Mouse (Mus musculus) c-Kit-positive CD71-positive TER-119-positive erythroid progenitor cells, embryonic 14.5 days (primary cell): ENCODE data around the gene Myo15b.

Experiments
- DNase-seq: peaks from one replicate; pipeline ENCODE4 v3.0.0-alpha.2; 2013; ENCODE audit warnings: low spot score

Myo15b gene

DNA sequence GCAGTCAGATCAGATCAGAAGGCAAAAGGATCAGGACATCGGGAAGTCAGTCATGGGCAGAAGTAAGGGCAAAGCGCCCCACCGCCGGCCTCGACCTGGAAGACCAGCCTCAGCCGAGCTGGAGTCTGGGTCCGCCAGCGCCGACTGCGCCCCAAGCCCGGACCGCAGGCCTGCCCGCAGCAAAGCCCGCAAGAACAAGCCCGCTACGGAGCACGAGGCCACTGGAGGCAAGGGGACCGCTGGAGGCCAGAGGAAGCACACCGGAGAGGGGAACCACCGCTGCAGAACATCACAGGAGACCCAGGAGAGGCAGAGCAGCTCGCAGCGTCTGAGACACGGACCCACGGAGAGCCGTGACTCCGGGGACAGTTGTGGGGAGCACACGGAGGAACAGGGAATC lies at the start of gene Myo15b:
Gene Myo15b, plus strand, starts transcription at position 53 of the 400 bp plus-strand sequence.
- DNase-seq, result no peak

DNA sequence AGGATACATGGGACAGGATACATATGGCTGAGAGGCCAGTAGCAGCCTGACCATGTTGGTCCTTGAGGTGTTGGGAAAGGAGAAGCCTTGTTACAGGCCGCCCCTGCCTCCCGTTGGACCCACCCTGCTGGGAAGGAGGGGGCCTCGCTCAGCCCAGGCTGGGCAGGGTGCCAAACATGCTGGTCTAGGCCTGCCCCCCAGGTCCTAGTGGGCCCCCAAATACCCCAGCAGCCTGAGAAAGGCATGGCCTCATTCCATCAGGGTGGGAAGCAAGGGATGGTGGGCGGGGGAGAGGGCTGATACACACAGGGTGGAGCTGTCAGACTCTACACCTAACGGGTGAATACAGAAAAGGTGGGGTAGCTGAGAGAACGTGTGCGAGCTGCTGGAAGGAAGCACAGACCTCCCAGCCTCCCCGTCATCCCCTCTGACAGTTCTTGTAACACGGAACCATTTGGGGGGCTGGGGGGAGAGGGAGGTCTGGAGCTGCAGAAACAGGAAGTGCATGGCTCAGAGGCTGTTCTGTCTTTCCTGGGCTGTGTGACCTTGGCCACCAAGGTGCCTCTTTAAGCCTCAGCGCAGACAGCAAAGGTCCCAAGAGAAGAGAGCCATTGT lies 49.4 kb upstream of the Myo15b start:
- no peak for DNase-seq

- DNase-seq, result no peak
Measured at GRCm38 (mm10) chr11:115809311-115809781, 48.9 kb upstream of the Myo15b start.

DNA sequence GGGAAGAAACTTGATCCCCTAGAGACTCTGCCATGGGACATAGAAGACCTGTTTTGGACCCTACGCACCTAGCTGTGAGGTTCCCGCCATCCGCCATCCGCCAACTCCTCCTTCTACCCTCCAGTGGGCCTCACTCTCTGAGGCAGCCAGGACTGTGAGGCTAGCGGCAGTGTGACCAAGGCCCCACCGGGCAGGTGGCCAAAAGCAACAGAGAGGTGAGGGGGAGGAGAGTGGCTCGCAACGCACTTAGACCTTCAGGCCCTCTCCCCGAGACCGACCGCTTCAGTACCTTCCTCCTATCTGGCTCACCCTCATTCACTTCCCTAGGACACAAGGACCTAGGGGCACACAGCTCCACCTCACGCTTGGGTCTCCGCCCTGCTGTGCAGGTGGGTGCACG lies 47.8 kb upstream of the Myo15b start:
- DNase-seq, result no peak

- no peak for DNase-seq
Measured at GRCm38 (mm10) chr11:115811381-115812093, 46.7 kb upstream of the Myo15b start.

DNA sequence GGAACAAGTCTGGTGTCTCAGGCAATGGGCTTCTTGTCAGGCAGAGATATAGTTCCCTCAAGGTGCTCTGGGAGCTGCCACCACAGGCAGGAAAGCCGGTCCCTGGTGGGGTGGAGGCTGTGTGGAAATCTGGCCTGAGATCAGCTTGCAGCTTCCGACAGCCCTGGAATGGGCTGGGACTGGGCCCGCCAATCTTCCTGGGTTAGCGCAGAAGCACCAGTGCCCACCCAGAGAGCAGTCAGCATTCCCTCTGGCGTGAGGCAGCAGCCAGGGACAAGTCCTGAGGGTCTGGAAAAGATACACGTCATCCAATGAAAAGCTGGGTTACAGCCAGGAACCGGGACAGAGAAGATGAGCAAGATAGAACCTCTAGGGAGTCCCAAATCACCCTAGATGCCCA lies 46.1 kb upstream of the Myo15b start:
- no peak for DNase-seq

GRCm38 (mm10) chr11:115812533-115813420 lies 45.4 kb upstream of the Myo15b start:
- DNase-seq, result peak; percentile 30

DNA sequence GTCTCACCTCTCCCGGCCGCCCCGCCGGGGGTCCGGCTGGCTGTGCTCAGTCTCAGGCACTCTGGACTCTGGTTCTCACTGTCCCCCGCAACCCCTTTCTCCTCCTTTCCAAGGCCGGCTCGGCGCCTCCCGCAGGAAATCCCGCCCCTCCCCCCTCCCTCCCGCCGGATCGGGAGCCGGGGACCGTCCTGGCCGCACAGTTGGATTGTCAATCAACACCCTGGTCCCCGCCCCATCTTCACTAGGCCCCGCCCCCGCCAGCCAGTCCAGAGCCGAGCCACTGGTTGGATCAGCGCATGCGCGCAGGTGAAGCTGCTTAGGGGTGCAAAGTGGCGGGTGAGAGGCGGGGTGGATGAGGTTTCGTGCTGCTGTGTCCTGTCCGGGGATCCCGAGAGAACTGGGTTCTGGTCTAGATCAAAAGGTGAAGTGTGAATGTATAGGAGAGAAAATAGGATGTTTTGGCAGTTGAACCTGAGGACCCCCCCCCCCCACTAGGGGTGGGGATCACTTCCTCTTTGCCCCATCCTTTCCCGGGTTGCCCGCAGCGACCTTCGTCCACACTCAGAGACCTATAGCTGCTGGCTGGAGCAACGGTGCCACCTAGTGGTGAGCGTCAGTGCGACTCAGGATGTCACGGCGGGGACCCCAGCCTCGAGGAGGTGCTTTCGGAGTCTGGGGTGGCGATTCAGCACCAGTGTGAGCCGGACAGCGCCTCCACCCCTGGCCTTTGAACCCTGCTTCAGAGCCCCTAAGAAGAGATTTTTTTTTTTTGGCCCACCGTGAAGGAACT lies 44.5 kb upstream of the Myo15b start, which contains the start of gene Caskin2:
Gene Caskin2, minus strand, starts transcription at position 133 of the 790 bp plus-strand sequence.
- DNase-seq, result peak; percentile 98

GRCm38 (mm10) chr11:115814605-115815450 lies 43.4 kb upstream of the Myo15b start, which contains the start of gene Tsen54:
Gene Tsen54 (plus strand): TSS chr11:115814724.
- DNase-seq, result peak; percentile 82

DNA sequence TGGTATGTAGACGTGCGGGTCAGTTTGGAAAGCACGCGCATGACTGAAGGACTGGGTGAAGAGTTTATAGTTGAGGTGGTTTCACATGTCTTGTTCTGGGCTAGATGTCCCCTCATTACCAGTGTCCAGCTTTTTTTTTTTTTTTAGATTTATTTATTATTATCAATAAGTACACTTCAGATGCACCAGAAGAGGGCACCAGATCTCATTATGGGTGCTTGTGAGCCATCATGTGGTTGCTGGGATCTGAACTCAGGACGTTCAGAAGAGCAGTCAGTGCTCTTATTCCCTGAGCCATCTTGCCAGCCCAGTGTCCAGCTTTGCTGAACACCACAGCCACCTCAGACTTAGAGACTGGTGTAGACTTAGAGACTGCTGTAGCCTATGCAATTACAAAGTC lies 40.9 kb upstream of the Myo15b start:
- no peak for DNase-seq

DNA sequence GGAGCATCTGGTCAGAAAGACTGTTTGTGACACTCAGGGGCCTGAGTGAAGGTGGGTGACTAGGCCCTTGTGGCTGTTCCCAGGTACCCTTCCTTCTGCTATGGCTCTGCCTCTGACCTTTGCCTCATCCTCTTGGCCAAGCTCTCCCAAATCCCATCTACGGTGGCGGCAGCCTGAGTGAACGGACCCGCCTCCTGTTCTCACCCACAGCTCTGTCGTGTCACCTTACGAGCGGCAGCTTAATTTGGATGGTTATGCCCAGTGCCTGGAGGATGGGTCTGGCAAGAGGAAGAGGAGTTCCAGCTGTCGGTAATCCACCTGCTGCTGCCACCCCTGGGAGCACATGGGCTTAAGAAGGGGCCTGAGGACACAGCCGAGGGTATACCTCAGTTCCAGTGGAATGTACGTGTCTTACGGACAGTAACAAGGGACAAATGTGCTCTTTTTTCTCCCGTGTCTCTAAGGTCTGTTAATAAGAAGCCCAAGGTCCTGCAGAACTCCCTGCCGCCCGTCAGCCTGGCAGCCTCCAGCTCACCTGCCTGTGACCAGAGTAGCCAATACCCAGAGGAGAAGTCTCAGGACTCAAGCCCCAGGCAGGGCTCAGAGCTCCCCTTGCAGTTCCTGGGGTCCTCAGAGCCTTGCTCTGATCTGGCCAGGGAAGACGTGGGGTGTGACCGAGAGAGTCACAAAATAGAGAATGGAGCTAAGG lies 38.1 kb upstream of the Myo15b start:
- DNase-seq, result no peak

- DNase-seq, result no peak
Measured at GRCm38 (mm10) chr11:115821001-115821400, 37.2 kb upstream of the Myo15b start.

DNA sequence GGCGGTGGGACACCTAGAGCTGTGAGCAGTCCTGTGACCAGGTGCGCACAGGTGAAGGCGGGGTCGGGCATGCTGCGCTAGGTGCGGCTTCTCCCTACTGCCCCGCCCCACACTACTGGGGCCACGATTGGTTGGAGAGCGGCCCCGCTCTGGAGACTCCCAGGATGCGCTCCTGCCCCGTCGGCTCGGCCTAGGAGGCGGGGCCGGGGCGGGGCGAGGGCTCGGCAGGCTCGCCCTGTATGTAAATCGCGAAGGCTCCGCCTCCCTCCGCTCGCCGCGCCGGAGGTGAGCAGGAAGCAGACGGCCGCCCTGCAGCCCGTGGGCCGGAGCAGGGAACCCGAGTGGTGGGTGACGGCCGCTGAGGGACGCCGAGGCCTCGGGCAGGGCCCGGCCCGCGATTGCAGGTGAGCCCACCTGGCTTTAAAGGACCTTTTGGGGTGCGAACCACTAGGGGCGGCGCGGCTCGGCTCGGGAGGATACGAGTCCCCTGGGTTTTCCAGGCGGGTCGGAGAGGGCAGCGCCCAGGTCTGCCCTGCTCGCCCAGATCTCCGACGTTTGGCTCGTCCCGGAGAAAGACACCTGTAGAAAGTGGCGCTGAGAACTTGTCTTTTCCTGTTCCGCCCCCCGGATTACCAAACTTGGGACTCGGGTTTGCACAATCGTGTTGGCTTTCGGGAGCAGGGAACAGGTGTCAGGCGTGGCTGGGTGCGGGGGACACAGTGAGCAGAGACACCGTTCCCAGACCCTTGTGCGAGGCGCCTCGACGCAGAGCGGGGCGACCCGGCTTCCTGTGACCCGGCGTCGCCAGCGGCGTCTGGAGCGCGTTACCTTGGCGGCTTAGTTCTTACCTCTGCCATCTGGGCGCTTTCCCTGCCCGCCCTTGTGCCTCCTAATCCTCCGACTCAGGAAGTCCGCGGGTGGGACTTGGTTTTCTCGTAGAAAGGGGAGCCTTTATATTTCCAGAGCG lies 34.1 kb upstream of the Myo15b start, which contains the start of gene Llgl2:
Gene Llgl2, plus strand, starts transcription at position 276 of the 967 bp plus-strand sequence.
- peak; percentile 87 for DNase-seq

DNA sequence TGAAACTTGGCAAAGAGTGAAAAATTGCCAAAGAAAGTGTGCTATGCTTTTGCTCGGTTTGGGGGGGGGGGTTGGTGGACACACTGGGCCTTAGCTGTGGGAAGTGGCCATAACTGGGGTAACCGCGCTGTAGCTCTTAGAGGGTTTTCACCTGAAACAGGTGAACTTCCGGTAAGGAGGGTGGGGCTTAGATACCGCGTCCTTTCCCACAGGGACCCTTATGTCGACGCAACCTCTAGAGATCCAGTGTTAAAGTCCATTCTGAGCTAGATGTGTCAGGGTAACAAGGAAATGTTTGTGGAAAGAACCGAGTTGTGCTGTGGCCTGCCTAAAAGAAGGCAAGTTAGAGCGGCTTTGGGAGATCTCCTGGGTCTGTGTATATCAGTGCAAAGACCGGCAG lies 33.4 kb upstream of the Myo15b start:
- DNase-seq, result no peak

DNA sequence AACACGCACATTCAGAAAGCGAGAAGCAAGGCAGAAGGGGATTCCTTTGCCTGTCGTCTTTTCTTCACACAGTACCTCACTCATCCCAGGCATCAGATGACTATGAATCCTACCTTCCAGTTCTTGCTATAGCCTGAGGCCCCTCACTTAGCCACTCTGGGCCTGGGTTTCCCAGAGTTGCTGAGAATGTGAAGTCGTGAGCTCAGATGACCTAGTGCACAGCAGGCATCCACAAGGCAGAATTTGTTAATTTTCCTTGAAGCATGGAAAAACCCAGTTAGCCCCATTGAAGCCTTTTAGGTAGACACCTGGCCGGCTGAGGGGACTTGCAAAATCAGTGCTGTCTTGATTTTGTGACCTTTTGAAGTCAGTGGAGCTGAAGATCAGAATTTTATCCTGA lies 31.7 kb upstream of the Myo15b start:
- DNase-seq, result no peak

DNA sequence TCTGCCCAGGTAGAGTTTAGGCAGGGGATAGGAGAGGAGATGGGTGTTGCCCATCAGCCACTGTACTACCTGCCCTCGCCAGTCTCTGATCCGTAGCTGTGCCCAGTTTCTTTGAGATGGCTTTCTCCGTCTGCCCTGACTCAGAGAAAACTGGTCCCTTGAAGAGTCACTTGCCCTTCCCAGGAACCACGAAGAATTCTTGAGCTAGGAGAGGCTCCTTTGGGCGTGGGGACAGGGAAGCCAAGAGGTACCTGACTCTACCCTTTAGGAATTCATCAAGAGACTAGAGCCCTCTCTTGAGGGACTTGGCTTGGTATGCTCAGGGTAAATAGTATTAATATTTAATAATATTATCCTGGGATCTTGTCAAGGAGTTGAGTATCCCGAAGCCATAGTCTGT lies 30.6 kb upstream of the Myo15b start:
- DNase-seq, result no peak

GRCm38 (mm10) chr11:115829036-115829435 lies 29.2 kb upstream of the Myo15b start:
- no peak for DNase-seq

- no peak for DNase-seq
Measured at GRCm38 (mm10) chr11:115830550-115831325, 27.5 kb upstream of the Myo15b start.
